Mouse (Mus musculus) naive thymus-derived CD4-positive, alpha-beta T cell, adult 2 months (primary cell): ENCODE results near the gene Arl4d.
"Not testable (repeated sequence)": the region's sequence is repeated elsewhere in the genome, so short reads cannot be mapped to it uniquely, and the experiment has no call there.

ENCODE experiments used
- DNase-seq: peaks from one replicate; pipeline ENCODE4 v3.0.0-alpha.2; 2011; ENCODE audit warnings: low read depth

The Arl4d gene

DNA sequence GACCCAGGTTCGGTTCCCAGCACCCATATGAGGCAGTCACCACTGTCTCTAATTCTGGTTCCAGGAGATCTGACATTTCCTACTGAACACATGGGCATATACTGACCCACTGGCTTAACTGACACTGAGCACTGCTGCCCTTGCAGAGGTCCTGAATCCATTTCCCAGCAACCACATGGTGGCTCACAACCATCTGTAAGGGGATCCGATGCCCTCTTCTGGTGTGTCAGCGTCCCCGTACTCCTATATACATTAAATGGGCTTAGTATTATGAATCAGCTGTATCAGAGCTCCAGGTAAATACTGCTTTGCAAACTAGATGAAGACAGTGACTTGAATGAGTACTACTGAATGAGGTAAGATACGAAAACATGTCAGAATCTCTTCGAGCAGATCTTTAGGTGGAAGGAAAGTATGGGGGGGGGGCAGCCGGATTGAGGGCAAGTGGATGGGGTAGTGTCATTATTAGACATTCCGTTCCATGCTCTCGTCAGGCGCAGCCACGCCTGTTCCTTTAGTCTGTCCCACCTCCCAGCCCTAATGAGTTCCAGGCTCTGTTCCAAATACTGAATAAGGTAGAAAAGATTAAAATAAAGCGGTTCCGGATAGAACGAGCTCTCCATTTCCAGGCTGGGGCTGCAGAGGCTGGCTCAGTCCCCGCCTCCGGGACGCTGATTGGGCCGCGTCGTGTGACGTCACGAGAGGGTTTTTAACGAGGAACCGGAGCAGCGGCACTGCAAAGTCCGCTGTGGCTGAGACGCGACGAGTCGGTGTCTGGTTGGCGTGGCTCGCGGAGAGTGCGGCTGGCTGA is at the start of gene Arl4d:
Gene Arl4d, plus strand, starts transcription at position 717 of the 811 bp plus-strand sequence.
- peak; percentile 96 for DNase-seq

DNA sequence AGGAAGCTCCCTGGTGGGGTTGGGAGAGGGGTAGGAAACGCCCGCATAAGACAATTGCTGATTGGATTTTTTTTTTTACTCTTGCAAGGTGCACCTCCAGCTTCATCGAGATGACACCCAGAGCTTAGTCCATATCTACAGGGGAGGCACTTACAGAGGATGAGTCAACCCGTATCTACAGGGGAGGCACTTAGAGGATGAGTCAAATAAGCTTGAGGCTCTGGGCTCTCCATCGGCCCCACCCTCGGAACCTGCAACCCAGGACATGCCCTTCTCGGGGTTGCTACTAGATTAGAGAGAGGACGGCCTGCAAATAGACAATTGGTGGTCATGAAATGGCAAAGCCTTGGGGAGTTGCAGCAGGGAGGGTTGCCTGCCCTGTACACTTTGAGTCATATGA is 49.2 kb upstream of the Arl4d start:
- no peak for DNase-seq

DNA sequence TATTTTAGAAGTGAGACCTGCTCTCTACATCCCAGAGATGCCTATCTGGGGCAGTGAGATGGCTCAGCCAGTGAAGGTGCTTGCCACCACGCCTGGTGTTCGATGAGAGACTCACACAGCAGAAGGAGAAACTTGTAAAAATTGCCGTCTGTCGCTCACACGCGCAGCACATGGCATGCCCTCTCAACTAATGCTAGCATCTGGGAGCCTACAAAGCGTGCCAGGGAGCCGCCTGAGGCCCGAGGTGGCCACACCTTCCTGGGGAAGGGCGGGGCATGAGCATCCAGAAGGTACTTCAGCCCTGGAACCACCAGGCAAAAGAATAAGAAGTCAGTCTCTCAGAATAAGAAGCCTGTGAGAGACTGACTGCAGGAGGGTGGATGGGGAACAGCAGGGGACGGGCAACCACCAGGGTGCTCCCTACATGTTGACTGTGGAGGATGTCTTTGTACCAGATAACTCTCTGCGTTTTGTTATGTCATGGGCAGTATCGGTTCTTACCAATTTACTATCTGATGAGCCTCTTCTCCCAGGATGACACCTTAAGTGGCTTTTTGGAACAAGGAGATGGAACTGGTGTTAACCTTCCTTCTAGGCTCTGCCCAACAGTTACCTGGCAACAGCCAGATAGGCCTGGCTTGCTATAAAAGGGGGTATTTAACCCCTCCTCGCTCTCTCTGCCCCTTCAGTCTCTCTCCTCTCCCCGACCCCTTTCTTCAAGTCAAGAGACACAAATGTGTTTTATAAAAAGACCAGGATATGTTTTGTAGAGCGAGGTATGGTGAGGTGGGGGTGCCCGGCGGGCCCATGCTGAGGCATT is 48.2 kb upstream of the Arl4d start:
- DNase-seq: no peak

DNA sequence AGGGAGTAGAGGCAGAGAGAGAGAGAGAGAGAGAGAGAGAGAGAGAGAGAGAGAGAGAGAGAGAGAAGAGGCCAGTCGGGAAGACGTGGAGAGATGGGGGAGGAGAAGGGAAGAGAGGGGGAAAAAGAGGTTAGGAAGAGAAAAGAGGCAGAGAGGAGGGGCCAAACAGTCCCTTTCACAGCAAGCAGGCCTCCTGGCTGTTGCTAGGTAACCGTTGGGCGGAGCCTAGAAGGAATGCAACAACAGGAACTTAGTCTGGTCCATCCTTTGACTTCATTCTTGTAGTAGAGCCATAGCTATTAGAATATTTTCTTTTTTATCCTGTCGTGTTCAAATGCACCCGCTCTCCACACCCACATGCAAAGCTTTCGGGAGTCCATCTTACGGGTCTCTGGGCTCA is 47.5 kb upstream of the Arl4d start:
- DNase-seq: peak; percentile 72

DNA sequence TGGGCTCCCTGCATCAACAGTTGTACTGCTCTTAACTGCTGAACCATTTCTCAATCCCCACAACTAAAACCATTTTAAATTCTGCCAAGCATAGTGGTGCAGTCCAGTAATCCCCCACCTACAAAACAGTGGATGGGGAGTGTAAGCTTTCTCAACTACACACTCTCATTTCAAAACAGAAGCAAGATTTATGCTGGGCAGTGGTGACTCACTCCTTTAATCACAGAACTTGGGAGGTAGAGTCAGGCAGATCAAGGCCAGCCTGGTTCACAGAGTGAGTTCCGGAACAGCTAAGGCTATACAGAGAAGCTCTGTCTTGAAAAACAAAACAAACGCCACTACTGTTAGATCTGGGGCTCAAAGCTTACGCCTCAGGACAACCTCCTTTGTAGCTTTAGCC is 46.7 kb upstream of the Arl4d start:
- no peak for DNase-seq

DNA sequence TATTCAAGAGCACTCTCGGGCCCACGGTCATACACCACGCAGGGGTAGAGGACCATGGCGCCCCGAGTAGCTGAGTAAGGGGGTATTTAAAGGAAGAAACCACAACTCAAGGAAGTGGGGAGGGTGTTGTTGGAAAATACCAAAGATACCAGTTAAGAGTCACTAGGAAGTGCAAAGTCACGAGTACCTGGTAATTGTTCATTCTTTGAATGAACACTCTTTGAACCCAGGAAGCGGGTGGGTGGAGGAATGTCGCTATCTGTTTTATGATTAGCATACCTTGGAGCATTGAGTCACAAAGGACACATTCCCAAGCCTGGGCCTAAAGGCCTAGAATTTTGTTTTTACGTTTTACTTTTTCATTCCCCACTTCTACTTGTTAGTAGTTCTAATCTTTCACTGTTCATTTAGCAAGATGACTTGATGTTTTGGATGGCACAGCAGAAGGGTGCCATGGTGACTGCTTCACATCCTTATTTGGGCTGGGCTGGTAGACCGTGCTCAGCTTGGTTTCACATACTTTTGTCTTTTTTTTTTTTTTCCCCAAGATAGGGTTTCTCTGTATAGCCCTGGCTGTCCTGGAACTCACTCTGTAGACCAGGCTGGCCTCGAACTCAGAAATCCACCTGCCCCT is 45.2 kb upstream of the Arl4d start:
- DNase-seq: peak; percentile 58

DNA sequence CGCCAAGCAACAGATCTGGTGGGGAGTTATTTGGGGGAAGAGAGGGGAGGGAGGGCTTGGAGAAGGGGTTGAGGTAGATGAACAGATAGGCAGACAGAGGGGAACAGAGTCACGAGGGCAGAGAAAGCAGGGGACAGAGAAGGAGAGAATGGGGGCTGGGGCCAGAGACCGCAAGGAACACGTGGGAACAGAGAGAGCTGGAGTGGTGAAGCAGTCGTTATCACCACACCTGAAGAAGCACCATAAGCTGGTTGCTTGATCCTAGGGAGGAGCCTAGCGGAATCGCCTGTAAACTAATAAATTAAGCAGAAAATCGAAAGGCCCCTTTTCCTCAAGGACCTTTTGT is 38.7 kb upstream of the Arl4d start:
- DNase-seq: no peak

DNA sequence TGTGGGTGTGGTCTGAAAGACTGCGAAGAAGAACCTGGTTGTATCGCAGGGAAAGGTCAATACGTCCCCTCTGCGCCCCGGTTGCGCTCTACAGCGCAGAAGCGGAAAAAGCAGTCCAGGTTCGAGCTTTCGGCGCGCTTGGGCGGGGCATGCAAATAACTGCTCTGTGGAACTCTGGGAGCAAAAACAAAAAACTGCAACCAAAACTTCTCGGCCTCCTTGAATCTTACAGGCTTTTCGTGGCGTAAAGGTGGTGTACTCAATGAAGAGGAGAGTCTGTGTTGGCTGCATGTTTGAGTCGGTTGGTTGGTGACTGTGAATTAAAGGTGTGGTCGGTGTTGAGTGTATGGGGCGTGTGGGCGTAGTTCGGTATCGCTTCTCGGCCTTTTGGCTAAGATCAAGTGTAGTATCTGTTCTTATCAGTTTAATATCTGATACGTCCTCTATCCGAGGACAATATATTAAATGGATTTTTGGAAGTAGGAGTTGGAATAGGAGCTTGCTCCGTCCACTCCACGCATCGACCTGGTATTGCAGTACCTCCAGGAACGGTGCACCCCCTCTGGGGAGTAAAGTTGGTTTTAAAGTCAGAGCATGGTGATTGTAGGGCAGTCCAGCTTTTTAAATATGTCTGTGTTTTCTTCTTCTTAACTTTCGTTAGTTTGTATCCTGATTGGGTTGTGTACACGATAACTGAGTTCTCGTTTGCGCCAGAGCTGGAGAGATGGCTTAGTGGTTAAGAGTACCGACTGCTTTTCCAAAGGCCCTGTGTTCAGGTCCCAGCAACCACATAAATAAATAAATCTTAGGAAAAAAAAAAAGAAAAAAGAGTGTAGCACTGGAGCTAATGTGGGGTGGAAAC is 38.1 kb upstream of the Arl4d start, which contains the start of gene Rdm1:
Gene Rdm1, plus strand, starts transcription at position 201 of the 862 bp plus-strand sequence.
- DNase-seq: peak; percentile 89

DNA sequence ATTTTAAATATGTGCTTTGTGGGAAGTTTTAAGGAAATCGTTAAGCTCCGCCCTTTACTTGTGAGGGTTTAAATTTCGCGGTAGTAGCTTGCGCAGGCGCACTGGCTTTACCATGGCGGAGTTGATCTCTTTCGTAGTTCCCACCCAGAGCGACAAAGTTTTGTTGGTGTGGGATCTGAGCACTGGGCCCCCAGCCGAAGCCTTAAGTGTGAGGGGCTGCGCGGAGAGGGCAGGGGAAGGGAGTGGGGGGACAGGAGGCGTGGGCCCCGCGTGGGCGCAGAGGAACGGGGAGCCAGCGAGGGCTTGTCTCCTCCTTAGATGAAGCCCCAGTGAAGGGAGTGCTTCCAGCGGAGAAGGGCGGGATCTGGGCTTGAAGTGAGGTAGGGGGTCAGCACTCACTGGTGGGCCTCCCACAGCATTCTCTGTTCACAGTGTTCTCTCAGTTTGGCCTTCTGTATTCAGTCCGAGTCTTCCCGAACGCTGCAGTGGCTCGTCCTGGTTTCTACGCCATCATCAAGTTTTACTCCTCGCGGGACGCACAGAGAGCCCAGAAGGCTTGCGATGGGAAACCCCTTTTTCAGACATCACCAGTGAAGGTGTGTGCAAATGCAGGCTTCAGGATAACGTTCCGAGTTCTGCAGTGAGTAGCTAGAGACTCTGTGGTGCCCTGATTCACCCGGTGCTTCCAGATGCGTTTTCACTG is 37.3 kb upstream of the Arl4d start:
- peak; percentile 94 for DNase-seq

DNA sequence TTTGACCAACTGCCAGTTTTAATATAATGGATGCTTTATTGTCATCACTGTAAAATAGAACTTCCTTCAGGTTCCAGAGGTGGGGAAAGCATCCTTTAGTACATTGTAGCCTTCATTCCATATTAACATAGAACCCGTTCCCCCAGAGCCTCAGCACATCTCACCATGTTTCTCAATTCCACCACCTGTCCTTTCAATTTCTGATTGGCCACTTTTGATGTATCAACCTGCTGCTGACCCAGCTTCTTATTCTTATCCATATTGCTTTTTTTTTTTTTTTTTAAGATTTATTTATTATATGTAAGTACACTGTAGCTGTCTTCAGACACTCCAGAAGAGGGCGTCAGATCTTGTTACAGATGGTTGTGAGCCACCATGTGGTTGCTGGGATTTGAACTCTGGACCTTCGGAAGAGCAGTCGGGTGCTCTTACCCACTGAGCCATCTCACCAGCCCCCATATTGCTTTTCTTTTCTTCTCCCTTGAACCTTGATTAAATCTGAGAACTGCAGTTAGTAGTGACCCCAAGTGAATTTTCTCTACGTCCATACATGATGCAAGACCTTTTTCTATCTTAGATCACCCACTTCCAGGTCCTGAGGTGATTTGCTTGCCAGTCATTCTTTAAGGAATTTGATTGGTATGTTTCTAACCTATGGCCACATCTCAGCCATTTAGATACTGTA is 36.5 kb upstream of the Arl4d start:
- not testable (repeated sequence) for DNase-seq

DNA sequence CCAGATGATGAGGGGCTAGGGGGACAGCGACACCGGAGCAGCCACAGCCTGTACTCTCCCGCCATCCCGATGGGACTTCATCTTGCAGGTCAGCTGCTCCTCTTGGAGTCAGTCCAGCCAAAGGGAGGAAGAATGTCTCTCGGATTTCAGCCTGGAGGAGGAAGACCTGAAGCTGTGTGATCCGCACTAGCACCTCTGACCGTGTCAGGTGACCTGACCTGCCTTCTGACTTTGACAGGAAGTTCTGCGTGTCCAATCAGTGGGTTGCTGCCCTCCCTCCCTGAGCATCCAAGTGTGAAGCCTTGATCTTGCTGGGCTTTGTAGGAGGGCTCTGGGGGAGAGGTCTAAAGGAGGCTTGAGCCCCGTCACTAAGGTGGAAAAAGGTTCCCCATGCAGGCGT is 29.7 kb upstream of the Arl4d start:
- DNase-seq: no peak

DNA sequence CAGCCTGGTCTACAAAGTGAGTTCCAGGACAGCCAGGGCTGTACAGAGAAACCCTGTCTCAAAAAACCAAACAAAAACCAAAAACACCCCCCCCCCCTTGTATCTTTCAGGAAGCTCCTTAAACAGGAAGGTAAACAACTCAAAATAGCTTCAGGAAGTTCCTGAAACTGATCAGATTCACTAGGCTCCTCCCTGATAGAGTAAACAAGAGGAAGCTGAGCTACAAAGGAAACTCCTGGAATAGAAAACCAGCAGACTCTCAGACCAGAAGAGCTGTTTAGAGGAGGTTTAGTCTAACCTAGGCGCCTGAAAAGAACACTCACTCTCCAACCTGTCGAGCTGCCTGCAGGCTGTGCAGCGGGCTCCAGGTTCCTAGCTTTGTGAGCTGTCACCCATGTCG is 25.6 kb upstream of the Arl4d start:
- no peak for DNase-seq

DNA sequence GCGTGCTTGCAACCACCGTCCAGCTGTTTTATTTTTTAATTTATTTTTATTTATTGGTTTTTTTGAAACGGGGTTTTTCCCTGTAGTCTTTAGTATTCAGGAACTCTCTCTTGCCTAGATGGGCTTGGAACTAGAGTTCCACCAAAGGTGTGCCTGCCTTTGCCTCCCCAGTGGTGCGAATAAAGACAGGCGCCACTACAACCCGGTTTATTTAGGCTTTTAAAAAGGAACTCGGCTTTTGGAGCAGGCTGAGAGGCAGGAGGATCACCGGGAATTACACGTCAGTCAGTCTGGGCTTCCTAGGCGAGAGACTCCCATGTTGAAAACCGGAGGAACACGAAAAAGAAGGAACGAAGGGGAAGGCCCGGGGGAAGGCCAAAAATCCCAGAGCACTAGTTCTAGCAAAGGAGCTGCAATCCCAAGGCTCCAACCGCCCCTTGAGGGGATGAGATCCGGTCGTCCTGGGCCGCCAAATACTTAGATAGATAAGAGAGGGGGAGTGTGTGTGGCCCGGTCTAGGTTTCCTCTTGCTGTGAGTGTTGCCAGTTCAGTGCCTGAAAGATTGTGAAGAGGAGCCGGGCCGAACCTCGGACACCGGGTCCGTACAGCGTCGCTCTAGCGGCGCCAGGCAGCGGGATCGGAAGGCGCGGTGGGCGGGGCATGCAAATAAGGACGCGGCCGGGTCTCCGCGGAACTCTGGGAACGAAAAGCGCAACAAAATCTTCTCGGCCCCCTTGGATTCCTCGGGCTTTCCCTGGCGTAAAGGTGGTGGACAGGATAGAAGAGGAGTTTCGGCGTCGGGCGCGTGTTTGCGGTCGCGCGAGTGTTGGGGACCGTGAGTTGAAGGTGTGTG is 24.3 kb upstream of the Arl4d start:
- peak; percentile 85 for DNase-seq

DNA sequence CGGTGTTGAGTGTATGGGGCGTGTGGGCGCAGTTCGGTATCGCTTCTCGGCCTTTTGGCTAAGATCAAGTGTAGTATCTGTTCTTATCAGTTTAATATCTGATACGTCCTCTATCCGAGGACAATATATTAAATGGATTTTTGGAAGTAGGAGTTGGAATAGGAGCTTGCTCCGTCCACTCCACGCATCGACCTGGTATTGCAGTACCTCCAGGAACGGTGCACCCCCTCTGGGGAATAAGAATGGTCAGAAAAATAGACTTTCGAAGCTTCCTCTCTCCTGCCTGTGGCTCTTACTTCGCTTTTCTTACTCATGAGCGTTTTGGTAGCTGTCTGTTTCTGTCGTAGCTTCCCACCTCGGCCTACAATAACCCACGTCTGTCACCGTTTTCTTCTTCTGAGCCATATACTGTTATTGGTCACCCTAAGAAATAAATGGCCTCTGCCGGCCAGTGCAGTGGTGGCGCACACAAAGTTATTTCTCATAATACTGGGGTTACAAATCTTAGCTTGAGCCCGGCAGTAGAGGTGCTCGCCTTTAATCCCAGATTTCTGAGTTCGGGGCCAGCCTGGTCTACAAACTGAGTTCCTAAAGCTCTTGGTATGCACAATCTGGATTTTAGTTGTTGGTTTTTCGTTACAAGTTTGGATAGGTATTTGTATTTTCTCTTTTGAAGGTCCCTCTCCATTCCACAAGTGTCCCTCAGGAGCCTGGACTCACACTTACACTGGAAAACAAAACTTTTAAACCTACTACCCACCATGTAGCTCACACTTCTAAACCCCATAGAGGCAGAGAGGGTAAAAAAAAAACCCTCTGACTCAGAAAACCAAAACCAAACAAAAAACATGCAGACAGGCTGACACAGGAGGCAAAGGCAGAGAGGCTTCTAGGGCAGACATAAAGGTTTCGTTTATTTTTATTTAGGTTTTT is 23.4 kb upstream of the Arl4d start:
- peak; percentile 62 for DNase-seq

DNA sequence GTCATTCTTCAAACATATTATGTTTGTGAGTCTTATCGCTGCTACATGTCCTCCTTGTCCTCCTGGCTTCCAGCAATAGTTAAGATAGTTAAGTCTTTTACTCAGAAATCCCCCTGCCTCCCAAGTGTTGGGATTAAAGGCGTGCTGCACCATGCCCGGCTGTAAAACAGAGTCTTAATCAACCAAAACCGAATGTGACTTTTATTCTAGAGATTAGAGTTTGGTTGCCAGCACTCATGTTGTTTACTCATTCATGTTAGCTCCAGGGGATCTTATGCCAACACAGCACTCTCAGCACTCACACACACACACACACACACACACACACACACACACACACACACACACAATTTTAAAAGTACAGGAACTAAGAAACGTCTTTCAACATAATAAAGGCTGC is 22.4 kb upstream of the Arl4d start:
- peak; percentile 43 for DNase-seq

DNA sequence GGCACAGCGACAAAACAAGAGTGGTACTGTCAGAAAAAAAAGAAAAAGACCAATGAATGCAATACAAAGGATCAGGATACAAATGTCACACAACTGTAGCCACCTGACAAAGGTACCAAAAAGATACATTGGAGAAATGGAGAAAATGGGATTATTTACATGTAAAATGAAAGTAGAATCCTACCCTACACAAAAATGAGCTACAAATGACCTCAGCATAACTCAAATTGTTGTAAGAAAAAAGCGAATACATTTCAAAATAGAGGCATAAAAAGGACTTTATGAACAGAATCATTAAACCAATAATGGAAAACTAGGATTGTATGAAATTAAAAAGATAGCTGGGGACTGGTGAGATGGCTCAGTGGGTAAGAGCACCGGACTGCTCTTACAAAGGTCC is 20.8 kb upstream of the Arl4d start:
- no peak for DNase-seq

DNA sequence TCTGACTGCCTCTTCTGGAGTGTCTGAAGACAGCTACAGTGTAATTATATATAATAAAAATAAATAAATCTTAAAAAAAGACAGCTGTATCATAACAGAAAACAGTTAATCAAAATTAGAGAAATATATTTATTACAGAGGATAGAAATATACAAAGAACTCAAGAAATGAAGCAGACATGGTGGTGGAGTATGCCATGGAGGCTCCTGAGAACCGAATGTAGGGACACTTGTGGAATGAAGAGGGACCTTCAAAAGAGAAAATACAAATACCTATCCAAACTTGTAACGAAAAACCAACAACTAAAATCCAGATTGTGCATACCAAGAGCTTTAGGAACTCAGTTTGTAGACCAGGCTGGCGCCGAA is 20.3 kb upstream of the Arl4d start:
- not testable (repeated sequence) for DNase-seq

DNA sequence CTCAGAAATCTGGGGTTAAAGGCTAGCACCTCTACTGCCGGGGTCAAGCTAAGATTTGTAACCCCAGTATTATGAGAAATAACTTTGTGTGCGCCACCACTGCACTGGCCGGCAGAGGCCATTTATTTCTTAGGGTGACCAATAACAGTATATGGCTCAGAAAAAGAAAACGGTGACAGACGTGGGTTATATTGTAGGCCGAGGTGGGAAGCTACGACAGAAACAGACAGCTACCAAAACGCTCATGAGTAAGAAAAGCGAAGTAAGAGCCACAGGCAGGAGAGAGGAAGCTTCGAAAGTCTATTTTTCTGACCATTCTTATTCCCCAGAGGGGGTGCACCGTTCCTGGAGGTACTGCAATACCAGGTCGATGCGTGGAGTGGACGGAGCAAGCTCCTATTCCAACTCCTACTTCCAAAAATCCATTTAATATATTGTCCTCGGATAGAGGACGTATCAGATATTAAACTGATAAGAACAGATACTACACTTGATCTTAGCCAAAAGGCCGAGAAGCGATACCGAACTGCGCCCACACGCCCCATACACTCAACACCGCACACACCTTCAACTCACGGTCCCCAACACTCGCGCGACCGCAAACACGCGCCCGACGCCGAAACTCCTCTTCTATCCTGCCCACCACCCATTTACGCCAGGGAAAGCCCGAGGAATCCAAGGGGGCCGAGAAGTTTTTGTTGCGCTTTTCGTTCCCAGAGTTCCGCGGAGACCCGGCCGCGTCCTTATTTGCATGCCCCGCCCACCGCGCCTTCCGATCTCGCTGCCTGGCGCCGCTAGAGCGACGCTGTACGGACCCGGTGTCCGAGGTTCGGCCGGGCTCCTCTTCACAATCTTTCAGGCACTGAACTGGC is 19.7 kb upstream of the Arl4d start:
- peak; percentile 87 for DNase-seq
